8 mouse cellular contexts compared by ENCODE assay signal in the genomic region with DNA sequence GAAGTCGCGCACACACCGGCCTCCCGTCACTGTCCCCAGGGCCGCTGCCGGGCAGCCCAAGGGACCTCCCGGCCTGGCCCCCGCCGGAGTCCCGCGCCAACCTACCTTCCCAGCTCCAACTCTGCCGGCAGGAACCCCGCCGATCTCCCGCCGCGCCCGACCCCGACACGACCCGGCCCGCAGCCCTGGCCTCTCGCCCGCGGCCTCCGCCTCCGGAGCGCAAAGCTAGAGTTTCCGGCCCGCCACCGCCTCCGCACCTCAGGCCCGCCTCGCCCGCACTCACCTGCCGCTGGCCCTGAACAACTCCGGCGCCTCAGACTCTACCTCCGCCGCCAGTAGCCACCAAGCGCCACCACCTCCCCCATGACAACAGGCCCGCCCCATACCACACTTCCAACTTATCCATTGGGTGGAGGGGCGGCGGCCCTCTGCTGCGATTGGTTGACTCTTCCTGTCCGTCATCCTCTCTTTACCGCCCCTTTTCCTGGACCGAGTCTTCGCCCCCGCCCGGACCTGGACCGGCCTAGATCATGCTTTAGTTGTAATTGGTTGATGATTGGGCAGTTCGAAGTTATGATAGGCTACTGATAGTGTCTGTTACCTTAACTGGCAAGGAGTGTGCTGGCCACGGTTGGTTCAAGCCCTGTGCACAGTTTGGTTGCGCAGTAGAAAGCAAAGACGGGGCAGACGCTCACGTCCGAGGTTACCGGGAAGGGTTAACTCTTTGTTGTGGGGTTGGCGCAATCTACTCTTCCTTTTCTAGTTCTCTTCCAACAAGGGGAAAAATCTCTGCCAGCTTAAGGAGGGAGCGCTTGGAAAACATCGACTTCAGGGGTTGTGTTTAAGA. TPM values are rescaled to one million over a fixed set of nuclear protein-coding genes. Genes with fewer than 3 reads are reported as not detected.
DNase-seq lines count a peak whose midpoint lies in the region; ATAC-seq and TF ChIP-seq lines count a peak whose summit lies in the region.

Gene Numb (minus strand): TSS at position 400 of the 847 bp plus-strand sequence.

- H3K9ac ChIP-seq in ES-Bruce4 (ENCODE audit: low read depth, poor library complexity, severe bottlenecking): peak within 1 kb of the TSS; percentile 94
- peak within 1 kb of the TSS; percentile 89 for H3K9ac ChIP-seq in forebrain, embryonic 13.5 days
- H3K9ac ChIP-seq in liver, postnatal 0 days (replicated peaks): peak within 1 kb of the TSS; percentile 83
- peak within 1 kb of the TSS; percentile 81 for H3K9ac ChIP-seq in neural tube, embryonic 14.5 days (replicated peaks; ENCODE audit: low read depth, low read length)

- no peaks in the 10 kb centered on the region for H3K4me1 ChIP-seq in ES-Bruce4 (ENCODE audit: control insufficient read depth, insufficient read depth, low read length)
- peaks cover 33% of the 10 kb centered on the region for H3K4me1 ChIP-seq in forebrain, embryonic 13.5 days
- peaks cover 33% of the 10 kb centered on the region for H3K4me1 ChIP-seq in liver, postnatal 0 days (ENCODE audit: insufficient read depth)
- no peaks in the 10 kb centered on the region; the same call in 1 of the 2 replicates for H3K4me1 ChIP-seq in neural tube, embryonic 14.5 days (ENCODE audit: control insufficient read depth, insufficient read depth, low read length)

- peak within 1 kb of the TSS; percentile 97 for H3K4me2 ChIP-seq in forebrain, embryonic 13.5 days
- H3K4me2 ChIP-seq in liver, postnatal 0 days (ENCODE audit: low read depth, low read length): peak within 1 kb of the TSS; percentile 99
- H3K4me2 ChIP-seq in neural tube, embryonic 14.5 days (ENCODE audit: low read depth, low read length): peak within 1 kb of the TSS; percentile 94

- peak; percentile 99 for DNase-seq in heart, postnatal 10 days
- peak; percentile 99 for DNase-seq in large intestine, adult 2 months (ENCODE audit: low read depth, low spot score)
- peak; percentile 98 for DNase-seq in liver, postnatal 0 days
- DNase-seq in testis, postnatal 10 days (ENCODE audit: low spot score): peak; percentile 96

- peak within 1 kb of the TSS; percentile 91 for H3K4me3 ChIP-seq in ES-Bruce4 (ENCODE audit: low read depth, low read length)
- H3K4me3 ChIP-seq in forebrain, embryonic 13.5 days: peak within 1 kb of the TSS; percentile 95
- H3K4me3 ChIP-seq in liver, postnatal 0 days (ENCODE audit: low read depth, low read length): peak within 1 kb of the TSS; percentile 74
- peak within 1 kb of the TSS; percentile 94 for H3K4me3 ChIP-seq in neural tube, embryonic 14.5 days (ENCODE audit: low read depth, low read length)

- H3K9me3 ChIP-seq in ES-Bruce4 (replicated peaks; ENCODE audit: control insufficient read depth, insufficient read depth, low read length, poor library complexity, severe bottlenecking): no peaks in the 10 kb centered on the region
- H3K9me3 ChIP-seq in forebrain, embryonic 13.5 days (replicated peaks): no peaks in the 10 kb centered on the region
- H3K9me3 ChIP-seq in liver, postnatal 0 days (ENCODE audit: low read length): no peaks in the 10 kb centered on the region
- H3K9me3 ChIP-seq in neural tube, embryonic 14.5 days (ENCODE audit: control insufficient read depth, low read length): no peaks in the 10 kb centered on the region

- under 1% methylated on average over 56 of the region's 63 CpGs for WGBS in forebrain, embryonic 13.5 days
- WGBS in large intestine, adult 2 months: under 1% methylated on average over 57 of the region's 63 CpGs
- WGBS in liver, postnatal 0 days (ENCODE audit: insufficient replicate concordance): under 1% methylated on average over 54 of the region's 63 CpGs
- WGBS in neural tube, embryonic 14.5 days: under 1% methylated on average over 58 of the region's 63 CpGs

- peak within 1 kb of the TSS; percentile 84 for H3K27ac ChIP-seq in ES-Bruce4 (ENCODE audit: insufficient read depth, low read length)
- H3K27ac ChIP-seq in forebrain, embryonic 13.5 days: peak within 1 kb of the TSS; percentile 78
- peak within 1 kb of the TSS; percentile 87 for H3K27ac ChIP-seq in liver, postnatal 0 days (ENCODE audit: low read depth)
- H3K27ac ChIP-seq in neural tube, embryonic 14.5 days (ENCODE audit: low read depth, low read length): peak within 1 kb of the TSS; percentile 81

- TF ChIP-seq EP300 in ES-Bruce4 (IDR thresholded peaks at IDR 0.05; ENCODE audit: insufficient read depth, low read depth, low read length): 0 out of 2 replicates have a peak, but pooled peaks have one; percentile 14
- TF ChIP-seq EP300 in liver, postnatal 0 days (IDR thresholded peaks at IDR 0.05; ENCODE audit: low read depth): peak; percentile 75; the same call in 1 of the 2 replicates

- TF ChIP-seq CTCF in ES-Bruce4 (IDR thresholded peaks at IDR 0.05; ENCODE audit: low read depth, low read length): no peak
- no peak for TF ChIP-seq CTCF in liver, postnatal 0 days (IDR thresholded peaks at IDR 0.05; ENCODE audit: low read depth)

- peak; percentile 90 for TF ChIP-seq POLR2A in ES-Bruce4 (IDR thresholded peaks at IDR 0.05; ENCODE audit: insufficient read depth, low read length)

- no peaks in the 10 kb centered on the region for H3K27me3 ChIP-seq in ES-Bruce4 (ENCODE audit: control insufficient read depth, insufficient read depth, low read length, poor library complexity, severe bottlenecking)
- H3K27me3 ChIP-seq in forebrain, embryonic 13.5 days: no peaks in the 10 kb centered on the region
- H3K27me3 ChIP-seq in liver, postnatal 0 days (ENCODE audit: insufficient read depth, low read length): no peaks in the 10 kb centered on the region
- H3K27me3 ChIP-seq in neural tube, embryonic 14.5 days (ENCODE audit: control insufficient read depth, insufficient read depth, low read length): no peaks in the 10 kb centered on the region

- H3K36me3 ChIP-seq in ES-Bruce4 (ENCODE audit: control insufficient read depth, insufficient read depth, low read length, poor library complexity, severe bottlenecking): no peaks in the 10 kb centered on the region
- H3K36me3 ChIP-seq in forebrain, embryonic 13.5 days (ENCODE audit: poor library complexity, severe bottlenecking): peaks cover 3% of the 10 kb centered on the region; the same call in 1 of the 2 replicates
- peaks cover 2% of the 10 kb centered on the region; the same call in 1 of the 2 replicates for H3K36me3 ChIP-seq in liver, postnatal 0 days (replicated peaks; ENCODE audit: insufficient read depth, low read length)
- H3K36me3 ChIP-seq in neural tube, embryonic 14.5 days (ENCODE audit: control insufficient read depth, insufficient read depth, low read length): no peaks in the 10 kb centered on the region

- intact Hi-C loops in heart, postnatal 10 days (cut with DNase I): loop anchor here (2.0 kb wide), 1 partner anchor 27 kb away; no protein-coding TSS in a partner anchor

- ATAC-seq in cerebellum, adult (ENCODE audit: insufficient number of reproducible peaks, low FRiP score, low TSS enrichment): peak; percentile 99
- peak; percentile 100 for ATAC-seq in forebrain, embryonic 13.5 days
- ATAC-seq in liver, postnatal 0 days: peak; percentile 99
- ATAC-seq in neural tube, embryonic 14.5 days (ENCODE audit: low read depth): peak; percentile 100

RNA-seq across cellular contexts. Expression of gene Numb, which starts in this region (rescaled TPM):
- polyA plus RNA-seq in ES-Bruce4 (2011; ENCODE audit: insufficient read depth, insufficient read length, low read depth, missing spikeins): 43.5 and 47.3 TPM in 2 replicates
- polyA plus RNA-seq in forebrain, embryonic 13.5 days (2015; fragmentation: Nextera tagmentation; extraction: Ambion mirVana): 23.2 and 26.2 TPM in 2 replicates
- 10 to 100 TPM; 42.7 to 45.1 TPM for total RNA-seq in heart, postnatal 10 days (2021)
- 52.4 and 117 TPM in 2 replicates for polyA plus RNA-seq in large intestine, adult 2 months (2012; rRNA removed)
- 13.0 and 14.5 TPM in 2 replicates for polyA plus RNA-seq in liver, postnatal 0 days (2015; fragmentation: Nextera tagmentation; extraction: Ambion mirVana)
- 16.1 and 19.4 TPM in 2 replicates for polyA plus RNA-seq in neural tube, embryonic 14.5 days (2014; fragmentation: Nextera tagmentation; extraction: Ambion mirVana)

Comparison
In these comparisons a context has a peak if more than half of its experiments do, and no peak if none do; other contexts are left out.
1. Peak in every context shown above with its lines: DNase-seq, ATAC-seq, H3K4me3 ChIP-seq and H3K27ac ChIP-seq.